Mouse (Mus musculus) liver, embryonic 16.5 days (tissue): ENCODE data around the gene Vmn2r73. TPM values are rescaled to one million over a fixed set of nuclear protein-coding genes. Genes with fewer than 3 reads are reported as not detected.
"Not testable (repeated sequence)": the region's sequence is repeated elsewhere in the genome, so short reads cannot be mapped to it uniquely, and the experiment has no call there.

ENCODE experiments used
- ATAC-seq: fragments of 200-750 bp; cut with Nextera tagmentation; 2 replicates; pipeline ENCODE4 v1.8.0; 2017; ENCODE audit warnings: low read depth, mild to moderate bottlenecking, moderate number of reproducible peaks, moderate library complexity
- H3K27ac ChIP-seq: fragments of 300-500 bp; sonication (generic); 2 replicates; pipeline ENCODE4 v1.5.1; 2014; ENCODE audit warnings: mild to moderate bottlenecking, low read length
- H3K27me3 ChIP-seq: fragments of 300-500 bp; sonication (generic); 2 replicates; pipeline ENCODE4 v1.6.1; 2014; ENCODE audit warnings: low read depth, low read length, mixed read lengths; ENCODE audit not compliant: control insufficient read depth, insufficient read depth
- H3K36me3 ChIP-seq: fragments of 300-500 bp; sonication (generic); 2 replicates; pipeline ENCODE4 v1.6.1; 2014; ENCODE audit warnings: mild to moderate bottlenecking; ENCODE audit not compliant: control insufficient read depth, insufficient read depth
- H3K4me1 ChIP-seq: fragments of 300-500 bp; sonication (generic); 2 replicates; pipeline ENCODE4 v1.6.1; 2014; ENCODE audit warnings: low read depth, low read length, mixed read lengths; ENCODE audit not compliant: control insufficient read depth
- H3K4me2 ChIP-seq: fragments of 300-500 bp; sonication (generic); 2 replicates; pipeline ENCODE4 v1.6.1; 2014; ENCODE audit warnings: low read depth, low read length, mixed read lengths
- H3K4me3 ChIP-seq: fragments of 300-500 bp; sonication (generic); 2 replicates; pipeline ENCODE4 v1.5.1; 2014; ENCODE audit warnings: low read depth, mild to moderate bottlenecking, low read length
- H3K9ac ChIP-seq: fragments of 300-500 bp; sonication (generic); 2 replicates; pipeline ENCODE4 v1.6.1; 2014; ENCODE audit warnings: low read depth, low read length
- H3K9me3 ChIP-seq: fragments of 300-500 bp; sonication (generic); replicated peaks from 2 replicates; pipeline ENCODE4 v1.6.1; 2016; ENCODE audit warnings: low read length; ENCODE audit not compliant: control insufficient read depth
- WGBS: fragments of 180-500 bp; shearing (Covaris S2); extraction: QIAGEN DNeasy Blood & Tissue Kit; methylation state at CpG from one replicate; pipeline ENCODE4 v1.1.7; 2014; ENCODE audit not compliant: insufficient replicate concordance; 5-methylcytosine and 5-hydroxymethylcytosine counted together
- polyA plus RNA-seq: library from polyadenylated mRNA; unstranded; fragments of >200 nt; fragmentation: Nextera tagmentation; extraction: Ambion mirVana; gene quantifications from 2 replicates; pipeline ENCODE4 v1.2.1, GENCODE M21; 2015

Gene Vmn2r73
- polyA plus RNA-seq, result not detected in 2 replicates

- WGBS, result 74% methylated on average over 1 of the region's 1 CpGs
- H3K9ac ChIP-seq, result no peak within 1 kb of the TSS
- no peak for ATAC-seq
- H3K4me2 ChIP-seq, result no peak within 1 kb of the TSS
- no peak within 1 kb of the TSS for H3K4me3 ChIP-seq
- H3K27me3 ChIP-seq, result no peaks in the 10 kb centered on the region
- no peak within 1 kb of the TSS for H3K27ac ChIP-seq
- no peaks in the 10 kb centered on the region for H3K4me1 ChIP-seq
- no peaks in the 10 kb centered on the region for H3K36me3 ChIP-seq
- H3K9me3 ChIP-seq, result no peaks in the 10 kb centered on the region
These were observed at the start of gene Vmn2r73 for GRCm38 (mm10) chr7:85876166-85876565. Gene Vmn2r73 (minus strand): TSS chr7:85876266.

DNA sequence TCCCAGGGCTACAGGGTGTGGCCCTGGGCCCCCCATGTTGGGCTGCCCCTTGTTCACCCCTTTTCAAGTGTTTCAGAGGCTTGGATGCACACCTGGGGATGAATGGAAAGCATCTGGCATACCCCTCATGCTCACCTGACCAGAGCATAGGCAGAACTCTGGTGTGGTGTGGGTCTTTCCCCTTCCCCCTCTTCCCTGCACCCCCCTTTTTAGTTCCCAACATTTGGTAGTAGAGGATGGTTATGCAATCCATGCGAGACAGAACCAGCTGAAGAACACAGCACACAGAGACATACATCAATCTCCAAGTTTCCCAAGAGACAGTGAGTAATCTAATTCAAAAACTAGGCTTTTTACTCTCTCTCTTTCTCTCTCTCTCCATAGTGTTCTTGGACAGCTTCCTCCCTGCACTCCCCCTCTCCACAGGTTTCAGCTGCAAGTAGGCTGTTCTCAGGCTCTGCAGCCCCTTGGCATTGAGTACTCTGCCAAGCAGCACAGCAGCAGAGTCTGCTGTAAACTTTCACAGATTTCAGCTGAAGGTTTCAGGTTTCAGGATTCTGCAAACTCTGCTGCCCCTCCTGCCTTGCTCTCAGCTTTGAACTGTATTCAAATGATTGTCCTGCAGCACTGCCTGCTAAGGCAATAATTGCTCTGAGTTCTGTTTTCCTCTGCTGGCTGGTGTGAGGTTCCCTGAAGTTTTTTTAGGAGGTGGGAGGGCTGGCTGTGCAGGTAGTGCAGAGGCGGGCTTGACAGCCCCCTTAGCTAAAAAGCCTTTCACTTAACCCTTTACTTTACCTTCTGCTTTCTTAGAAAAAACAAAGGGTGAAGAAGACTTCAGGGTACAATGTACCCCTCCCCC is 35.7 kb downstream of the Vmn2r73 start:
- H3K9me3 ChIP-seq, result no peaks in the 10 kb centered on the region; the same call in 1 of the 2 replicates
- 9% methylated on average over 2 of the region's 2 CpGs for WGBS
- H3K4me2 ChIP-seq, result no peak overlapping the region
- no peaks in the 10 kb centered on the region for H3K4me1 ChIP-seq
- no peaks in the 10 kb centered on the region for H3K27me3 ChIP-seq
- no peak overlapping the region for H3K4me3 ChIP-seq
- no peaks in the 10 kb centered on the region for H3K36me3 ChIP-seq
- no peak overlapping the region for H3K27ac ChIP-seq
- ATAC-seq, result no peak
- H3K9ac ChIP-seq, result no peak overlapping the region

- 15% methylated on average over 6 of the region's 6 CpGs for WGBS
- not testable (repeated sequence) for H3K4me3 ChIP-seq
These were observed 58.0 kb downstream of the Vmn2r73 start for GRCm38 (mm10) chr7:85818092-85818491.

More at GRCm38 (mm10) chr7:85818092-85818491, 58.0 kb downstream of the Vmn2r73 start:
- H3K4me2 ChIP-seq, H3K27me3 ChIP-seq, ATAC-seq, H3K27ac ChIP-seq, H3K4me1 ChIP-seq, H3K9ac ChIP-seq, H3K36me3 ChIP-seq, H3K9me3 ChIP-seq: not testable (repeated sequence)

Other genes with a start within 250 kb of the Vmn2r73 start
- gene Vmn2r72, start 121.2 kb downstream of the Vmn2r73 start, polyA plus RNA-seq, result not detected in 2 replicates
- gene Vmn2r74, start 85.4 kb upstream of the Vmn2r73 start, polyA plus RNA-seq, result not detected in 2 replicates